Mouse (Mus musculus) heart, adult 2 months (tissue): Measurements from ENCODE around the gene Bmp6.

Source experiments
- CTCF ChIP-seq: fragments of 200-600 bp; IDR thresholded peaks from 2 replicates; pipeline ENCODE4 v1.8.1; 2022; ENCODE audit warnings: antibody characterized with exemption, mild to moderate bottlenecking, moderate library complexity
- EP300 ChIP-seq: fragments of 200-500 bp; IDR thresholded peaks from 2 replicates; pipeline ENCODE4 v1.6.1; 2011; ENCODE audit warnings: low read depth, low read length, control low read depth; ENCODE audit not compliant: insufficient read depth
- POLR2A ChIP-seq: fragments of 200-500 bp; IDR thresholded peaks from 2 replicates; pipeline ENCODE4 v1.6.1; 2011; ENCODE audit warnings: mild to moderate bottlenecking, low read depth, low read length, control low read depth; ENCODE audit not compliant: insufficient read depth

DNA sequence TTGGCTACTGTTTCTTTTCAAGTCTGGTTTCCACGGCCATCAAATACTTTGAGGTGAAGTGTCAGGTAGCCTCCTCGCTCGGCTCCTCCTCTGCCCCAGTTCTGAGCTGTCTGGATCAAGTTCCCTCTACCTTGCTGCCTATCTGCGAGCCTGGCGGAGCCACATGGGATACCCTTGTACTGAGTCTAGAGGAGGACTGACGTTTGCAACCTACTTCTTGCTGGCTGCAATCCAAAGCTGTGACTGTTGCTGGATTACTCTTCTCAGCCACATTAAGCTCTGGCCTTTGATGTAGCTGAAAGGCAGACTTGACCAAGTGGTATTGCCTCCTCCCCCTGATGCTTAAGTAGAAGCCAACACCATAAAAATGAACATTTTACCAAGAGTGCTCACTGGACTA lies 31.2 kb downstream of the Bmp6 start:
- TF ChIP-seq CTCF = no peak
- no peak for TF ChIP-seq POLR2A
- no peak for TF ChIP-seq EP300
